Mouse (Mus musculus): ENCODE results near the gene Snx13.

Snx13 gene

GRCm38 (mm10) chr12:35046999-35047319 lies at the start of gene Snx13:
Snx13 (plus strand) TSS chr12:35047186.
- peak; percentile 95 for DNase-seq (ENCODE audit: low read depth, low spot score)

- DNase-seq (ENCODE audit: low read depth, low spot score) = no peak
These were observed 49.3 kb upstream of the Snx13 start for GRCm38 (mm10) chr12:34997597-34998182.

- no peak for DNase-seq (ENCODE audit: low read depth, low spot score)
These were observed 48.1 kb upstream of the Snx13 start for GRCm38 (mm10) chr12:34998778-34999467.

GRCm38 (mm10) chr12:35000323-35000722 lies 46.7 kb upstream of the Snx13 start:
- DNase-seq (ENCODE audit: low read depth, low spot score) = no peak

GRCm38 (mm10) chr12:35005748-35006147 lies 41.2 kb upstream of the Snx13 start:
- DNase-seq (ENCODE audit: low read depth, low spot score) = no peak

- DNase-seq (ENCODE audit: low read depth, low spot score) = no peak
These were observed 39.1 kb upstream of the Snx13 start for GRCm38 (mm10) chr12:35007851-35008250.

GRCm38 (mm10) chr12:35008340-35009137 lies 38.4 kb upstream of the Snx13 start:
- no peak for DNase-seq (ENCODE audit: low read depth, low spot score)

GRCm38 (mm10) chr12:35011462-35011861 lies 35.5 kb upstream of the Snx13 start:
- DNase-seq (ENCODE audit: low read depth, low spot score) = no peak

GRCm38 (mm10) chr12:35013950-35014349 lies 33.0 kb upstream of the Snx13 start:
- no peak for DNase-seq (ENCODE audit: low read depth, low spot score)

- DNase-seq (ENCODE audit: low read depth, low spot score) = peak; percentile 41
These were observed 30.9 kb upstream of the Snx13 start for GRCm38 (mm10) chr12:35016056-35016455.

- DNase-seq (ENCODE audit: low read depth, low spot score) = no peak
These were observed 30.3 kb upstream of the Snx13 start for GRCm38 (mm10) chr12:35016481-35017250.

- DNase-seq (ENCODE audit: low read depth, low spot score) = peak; percentile 8
These were observed 28.2 kb upstream of the Snx13 start for GRCm38 (mm10) chr12:35018679-35019237.

- DNase-seq (ENCODE audit: low read depth, low spot score) = peak; percentile 82
These were observed 25.7 kb upstream of the Snx13 start for GRCm38 (mm10) chr12:35021285-35021684.

GRCm38 (mm10) chr12:35022066-35022465 lies 24.9 kb upstream of the Snx13 start:
- DNase-seq (ENCODE audit: low read depth, low spot score) = no peak

- no peak for DNase-seq (ENCODE audit: low read depth, low spot score)
These were observed 21.0 kb upstream of the Snx13 start for GRCm38 (mm10) chr12:35025916-35026432.

- no peak for DNase-seq (ENCODE audit: low read depth, low spot score)
These were observed 19.5 kb upstream of the Snx13 start for GRCm38 (mm10) chr12:35027533-35027932.

- DNase-seq (ENCODE audit: low read depth, low spot score) = peak; percentile 17
These were observed 8.1 kb upstream of the Snx13 start for GRCm38 (mm10) chr12:35038668-35039570.

GRCm38 (mm10) chr12:35039571-35039936 lies 7.4 kb upstream of the Snx13 start:
- no peak for DNase-seq (ENCODE audit: low read depth, low spot score)

GRCm38 (mm10) chr12:35041964-35042363 lies 5.0 kb upstream of the Snx13 start:
- DNase-seq (ENCODE audit: low read depth, low spot score) = peak; percentile 14

GRCm38 (mm10) chr12:35046310-35046998 lies 532 bp upstream of the Snx13 start:
- no peak for DNase-seq (ENCODE audit: low read depth, low spot score)

Measured in CD4-positive, CD25-positive, alpha-beta regulatory T cell, adult 2 months (primary cell).